Mouse (Mus musculus): Measurements from ENCODE around the gene Itln1. TPM values are rescaled to one million over a fixed set of nuclear protein-coding genes. Genes with fewer than 3 reads are reported as not detected.
"Not testable (repeated sequence)": the region's sequence is repeated elsewhere in the genome, so short reads cannot be mapped to it uniquely, and the experiment has no call there.

Itln1 gene
- total and polyA plus RNA-seq, 3 experiments = not detected

- H3K4me3 ChIP-seq (ENCODE audit: low read depth, low read length) = no peak overlapping the region
- no peaks in the 10 kb centered on the region for H3K9me3 ChIP-seq (replicated peaks)
- no peaks in the 10 kb centered on the region; the same call in 1 of the 2 replicates for H3K27me3 ChIP-seq (ENCODE audit: insufficient read depth, low read length)
- no peaks in the 10 kb centered on the region for H3K36me3 ChIP-seq (replicated peaks)
- TF ChIP-seq CTCF (IDR thresholded peaks at IDR 0.05; ENCODE audit: low read depth, low read length) (no peak), GATA1 (IDR thresholded peaks at IDR 0.05; ENCODE audit: borderline replicate concordance, low read length) (no peak), TAL1 (conservative IDR thresholded peaks at IDR 0.05; ENCODE audit: low read depth, low read length) (no peak), POLR2AphosphoS5 (IDR thresholded peaks at IDR 0.05; ENCODE audit: insufficient replicate concordance, low read depth, low read length) (no peak), GATA2 (IDR thresholded peaks at IDR 0.05; ENCODE audit: borderline replicate concordance, low read depth, low read length) (no peak)
- peaks cover 15% of the 10 kb centered on the region for H3K4me1 ChIP-seq (ENCODE audit: insufficient read depth, low read depth, low read length)
- no peak for ATAC-seq (ENCODE audit: extremely low read depth, insufficient number of reproducible peaks, low FRiP score, poor library complexity, severe bottlenecking)
- DNase-seq (ENCODE audit: low spot score) = no peak
Measured at GRCm38 (mm10) chr1:171477123-171477522, 58.0 kb downstream of the Itln1 start.

DNA sequence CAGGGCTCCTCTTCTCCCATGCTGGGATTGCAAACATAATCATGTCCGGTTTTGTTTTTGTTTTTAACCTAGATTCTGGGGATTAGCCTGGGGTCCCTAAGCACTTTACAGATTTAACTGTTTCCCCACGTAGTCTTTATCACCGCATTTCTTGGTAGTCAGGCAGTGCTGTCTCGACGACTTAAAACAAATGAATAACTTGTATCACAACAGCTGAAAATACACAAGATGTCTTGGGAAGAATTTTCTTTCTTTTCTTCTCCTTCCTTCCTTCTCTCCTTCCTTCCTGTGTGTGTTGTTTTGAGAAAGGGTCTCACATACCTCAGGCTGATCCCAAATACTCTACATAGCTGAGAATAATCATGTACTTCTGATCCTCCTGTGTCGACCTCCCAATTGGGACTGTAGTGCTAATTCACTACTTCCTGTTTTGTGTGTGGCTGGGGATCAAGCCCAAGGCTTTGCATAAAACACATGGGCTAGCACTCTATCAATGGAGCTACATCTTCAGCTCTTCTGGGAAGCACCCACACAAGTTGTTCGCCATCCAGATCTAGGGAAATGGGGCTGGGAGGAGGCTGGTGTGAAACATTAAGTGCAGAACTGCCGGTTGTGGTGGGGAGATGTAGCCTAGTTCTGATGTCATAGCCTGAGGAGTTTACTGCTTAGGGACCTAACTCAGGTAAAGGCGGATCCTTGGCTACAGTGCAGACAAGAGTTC lies 61.0 kb downstream of the Itln1 start:
- peaks cover 28% of the 10 kb centered on the region for H3K4me1 ChIP-seq (ENCODE audit: insufficient read depth, low read depth, low read length)

GRCm38 (mm10) chr1:171473506-171473905 lies 61.6 kb downstream of the Itln1 start:
- ATAC-seq (ENCODE audit: extremely low read depth, insufficient number of reproducible peaks, low FRiP score, poor library complexity, severe bottlenecking) (no peak), DNase-seq (ENCODE audit: low spot score) (no peak)
- Histone ChIP-seq H3K36me3 (replicated peaks) (no peaks in the 10 kb centered on the region), H3K9me3 (replicated peaks) (no peaks in the 10 kb centered on the region), H3K27me3 (ENCODE audit: insufficient read depth, low read length) (peaks cover 3% of the 10 kb centered on the region; the same call in 1 of the 2 replicates), H3K4me1 (ENCODE audit: insufficient read depth, low read depth, low read length) (peaks cover 28% of the 10 kb centered on the region), H3K4me3 (ENCODE audit: low read depth, low read length) (no peak overlapping the region)
- TF ChIP-seq POLR2AphosphoS5 (IDR thresholded peaks at IDR 0.05; ENCODE audit: insufficient replicate concordance, low read depth, low read length) (no peak), GATA1 (IDR thresholded peaks at IDR 0.05; ENCODE audit: borderline replicate concordance, low read length) (no peak), CTCF (IDR thresholded peaks at IDR 0.05; ENCODE audit: low read depth, low read length) (no peak), TAL1 (conservative IDR thresholded peaks at IDR 0.05; ENCODE audit: low read depth, low read length) (no peak), GATA2 (IDR thresholded peaks at IDR 0.05; ENCODE audit: borderline replicate concordance, low read depth, low read length) (no peak)

More for the DNA sequence above, 61.0 kb downstream of the Itln1 start:
- ATAC-seq (ENCODE audit: extremely low read depth, insufficient number of reproducible peaks, low FRiP score, poor library complexity, severe bottlenecking) (peak; percentile 24; the same call in 1 of the 2 replicates), DNase-seq (ENCODE audit: low spot score) (no peak)
- no peaks in the 10 kb centered on the region for H3K36me3 ChIP-seq (replicated peaks)
- no peak for TF ChIP-seq CTCF (IDR thresholded peaks at IDR 0.05; ENCODE audit: low read depth, low read length)
- no peak for TF ChIP-seq POLR2AphosphoS5 (IDR thresholded peaks at IDR 0.05; ENCODE audit: insufficient replicate concordance, low read depth, low read length)
- no peak for TF ChIP-seq GATA1 (IDR thresholded peaks at IDR 0.05; ENCODE audit: borderline replicate concordance, low read length)
- no peak for TF ChIP-seq TAL1 (conservative IDR thresholded peaks at IDR 0.05; ENCODE audit: low read depth, low read length)
- TF ChIP-seq GATA2 (IDR thresholded peaks at IDR 0.05; ENCODE audit: borderline replicate concordance, low read depth, low read length) = no peak
- H3K4me3 ChIP-seq (ENCODE audit: low read depth, low read length) = no peak overlapping the region
- peaks cover 3% of the 10 kb centered on the region; the same call in 1 of the 2 replicates for H3K27me3 ChIP-seq (ENCODE audit: insufficient read depth, low read length)
- no peaks in the 10 kb centered on the region for H3K9me3 ChIP-seq (replicated peaks)

DNA sequence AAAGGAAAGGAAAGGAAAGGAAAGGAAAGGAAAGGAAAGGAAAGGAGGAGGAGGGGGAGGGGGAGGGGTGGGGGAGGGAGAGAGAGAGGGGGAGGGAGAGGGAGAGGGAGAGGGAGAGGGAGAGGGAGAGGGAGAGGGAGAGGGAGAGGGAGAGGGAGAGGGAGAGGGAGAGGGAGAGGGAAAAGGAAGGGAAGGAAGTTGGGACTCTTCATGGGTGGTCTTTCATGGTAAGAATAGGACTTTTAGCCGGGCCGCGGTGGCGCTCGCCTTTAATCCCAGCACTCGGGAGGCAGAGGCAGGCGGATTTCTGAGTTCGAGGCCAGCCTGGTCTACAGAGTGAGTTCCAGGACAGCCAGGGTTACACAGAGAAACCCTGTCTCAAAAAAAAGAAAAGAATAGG lies 63.2 kb downstream of the Itln1 start:
- H3K9me3 ChIP-seq (replicated peaks); H3K4me3 ChIP-seq (ENCODE audit: low read depth, low read length); H3K27me3 ChIP-seq (ENCODE audit: insufficient read depth, low read length); DNase-seq (ENCODE audit: low spot score); H3K36me3 ChIP-seq (replicated peaks); ATAC-seq (ENCODE audit: extremely low read depth, insufficient number of reproducible peaks, low FRiP score, poor library complexity, severe bottlenecking): not testable (repeated sequence)
- H3K4me1 ChIP-seq (ENCODE audit: insufficient read depth, low read depth, low read length) = peaks cover 20% of the 10 kb centered on the region

DNA sequence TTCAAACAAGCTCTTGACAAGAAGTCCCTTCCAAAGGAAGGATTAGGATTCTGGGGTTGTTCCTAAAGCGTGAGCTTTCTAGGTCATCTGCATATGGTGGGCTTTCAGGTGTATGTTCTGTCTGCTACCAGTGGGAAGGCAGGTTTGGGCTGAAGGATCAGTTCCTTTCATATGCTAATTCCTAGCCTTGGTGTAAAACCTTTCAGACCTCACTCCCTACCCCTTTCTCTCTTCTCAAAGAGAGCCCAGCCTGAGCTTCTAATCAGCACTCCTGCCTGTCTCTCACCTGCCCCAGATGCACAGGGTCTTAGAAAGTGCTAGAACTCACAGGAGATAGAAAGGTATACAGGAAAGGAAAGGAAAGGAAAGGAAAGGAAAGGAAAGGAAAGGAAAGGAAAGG lies 63.6 kb downstream of the Itln1 start:
- DNase-seq (ENCODE audit: low spot score) (no peak), ATAC-seq (ENCODE audit: extremely low read depth, insufficient number of reproducible peaks, low FRiP score, poor library complexity, severe bottlenecking) (no peak)
- peaks cover 20% of the 10 kb centered on the region for H3K4me1 ChIP-seq (ENCODE audit: insufficient read depth, low read depth, low read length)
- no peaks in the 10 kb centered on the region for H3K9me3 ChIP-seq (replicated peaks)
- H3K27me3 ChIP-seq (ENCODE audit: insufficient read depth, low read length) = peaks cover 3% of the 10 kb centered on the region; the same call in 1 of the 2 replicates
- H3K36me3 ChIP-seq (replicated peaks) = no peaks in the 10 kb centered on the region
- no peak overlapping the region for H3K4me3 ChIP-seq (ENCODE audit: low read depth, low read length)
- TF ChIP-seq POLR2AphosphoS5 (IDR thresholded peaks at IDR 0.05; ENCODE audit: insufficient replicate concordance, low read depth, low read length) = no peak
- TF ChIP-seq TAL1 (conservative IDR thresholded peaks at IDR 0.05; ENCODE audit: low read depth, low read length) = no peak
- no peak for TF ChIP-seq GATA2 (IDR thresholded peaks at IDR 0.05; ENCODE audit: borderline replicate concordance, low read depth, low read length)
- TF ChIP-seq CTCF (IDR thresholded peaks at IDR 0.05; ENCODE audit: low read depth, low read length) = no peak
- TF ChIP-seq GATA1 (IDR thresholded peaks at IDR 0.05; ENCODE audit: borderline replicate concordance, low read length) = no peak

- Histone ChIP-seq H3K4me1 (ENCODE audit: insufficient read depth, low read depth, low read length) (peaks cover 20% of the 10 kb centered on the region), H3K27me3 (ENCODE audit: insufficient read depth, low read length) (peaks cover 3% of the 10 kb centered on the region; the same call in 1 of the 2 replicates), H3K4me3 (ENCODE audit: low read depth, low read length) (no peak overlapping the region), H3K9me3 (replicated peaks) (no peaks in the 10 kb centered on the region), H3K36me3 (replicated peaks) (no peaks in the 10 kb centered on the region)
- TF ChIP-seq CTCF (IDR thresholded peaks at IDR 0.05; ENCODE audit: low read depth, low read length) (no peak), GATA2 (IDR thresholded peaks at IDR 0.05; ENCODE audit: borderline replicate concordance, low read depth, low read length) (no peak), TAL1 (conservative IDR thresholded peaks at IDR 0.05; ENCODE audit: low read depth, low read length) (no peak), POLR2AphosphoS5 (IDR thresholded peaks at IDR 0.05; ENCODE audit: insufficient replicate concordance, low read depth, low read length) (no peak), GATA1 (IDR thresholded peaks at IDR 0.05; ENCODE audit: borderline replicate concordance, low read length) (no peak)
- ATAC-seq (ENCODE audit: extremely low read depth, insufficient number of reproducible peaks, low FRiP score, poor library complexity, severe bottlenecking) = peak; percentile 72
- no peak for DNase-seq (ENCODE audit: low spot score)
Measured at GRCm38 (mm10) chr1:171470896-171471295, 64.2 kb downstream of the Itln1 start.
